Mouse (Mus musculus) embryonic fibroblast, embryonic 13.5 days (primary cell): ENCODE results near the gene Btn2a2.

Source experiments
- CTCF ChIP-seq: IDR thresholded peaks from 2 replicates; pipeline ENCODE4 v1.5.1; 2011; ENCODE audit warnings: mild to moderate bottlenecking, control low read depth, low read length, moderate library complexity, borderline replicate concordance; ENCODE audit not compliant: insufficient read depth
- POLR2A ChIP-seq: IDR thresholded peaks from 2 replicates; pipeline ENCODE4 v1.6.1; 2011; ENCODE audit warnings: low read depth, mild to moderate bottlenecking, control low read depth, low read length, moderate library complexity

DNA sequence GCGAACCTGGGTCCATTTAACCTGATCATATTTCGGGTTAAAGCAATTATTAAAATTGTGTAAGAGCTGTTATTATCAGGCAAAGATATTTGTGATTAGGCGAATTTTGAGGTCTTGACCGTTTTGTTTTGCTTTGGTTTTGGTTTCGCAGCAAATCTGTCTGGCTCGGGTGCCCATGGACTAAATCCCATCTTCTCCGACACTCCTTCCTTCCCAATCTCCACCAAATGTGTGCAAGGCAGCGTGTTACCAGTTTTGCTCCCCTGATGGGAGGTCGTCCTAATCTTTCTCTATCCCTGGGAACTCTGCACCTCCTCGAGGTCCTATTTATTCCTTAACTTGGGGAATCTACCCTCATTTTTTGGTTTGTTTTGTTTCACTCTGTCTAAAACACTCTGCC is 43.5 kb downstream of the Btn2a2 start:
- TF ChIP-seq CTCF (no peak), POLR2A (no peak)
